Mouse (Mus musculus) brain, embryonic 14.5 days (tissue): ENCODE data around the gene P4ha3. TPM values are rescaled to one million over a fixed set of nuclear protein-coding genes. Genes with fewer than 3 reads are reported as not detected.
A peak's percentile ranks its signal among the peaks of the same experiment; 100 is the strongest.

Experiments used
- DNase-seq: peaks from one replicate; pipeline ENCODE4 v3.0.0-alpha.2; 2011; ENCODE audit warnings: low read depth
- CTCF ChIP-seq: fragments of 200-500 bp; IDR thresholded peaks from 2 replicates; pipeline ENCODE4 v1.5.1; 2012; ENCODE audit warnings: inconsistent platforms, mild to moderate bottlenecking, moderate library complexity, borderline replicate concordance; ENCODE audit not compliant: insufficient read depth, insufficient read length; ENCODE audit errors: extremely low read depth
- POLR2A ChIP-seq: fragments of 200-500 bp; IDR thresholded peaks from 2 replicates; pipeline ENCODE4 v1.6.1; 2012; ENCODE audit warnings: mild to moderate bottlenecking, inconsistent platforms, borderline replicate concordance; ENCODE audit not compliant: poor library complexity, insufficient read depth, insufficient read length, severe bottlenecking; ENCODE audit errors: extremely low read depth
- polyA plus RNA-seq: library from polyadenylated mRNA; depleted of rRNA; stranded (reverse); fragments of >200 nt; gene quantifications from 2 replicates; pipeline ENCODE4 v1.2.3, GENCODE M21; 2012

P4ha3 gene
- polyA plus RNA-seq, 1 experiment: 22.0 TPM

DNA sequence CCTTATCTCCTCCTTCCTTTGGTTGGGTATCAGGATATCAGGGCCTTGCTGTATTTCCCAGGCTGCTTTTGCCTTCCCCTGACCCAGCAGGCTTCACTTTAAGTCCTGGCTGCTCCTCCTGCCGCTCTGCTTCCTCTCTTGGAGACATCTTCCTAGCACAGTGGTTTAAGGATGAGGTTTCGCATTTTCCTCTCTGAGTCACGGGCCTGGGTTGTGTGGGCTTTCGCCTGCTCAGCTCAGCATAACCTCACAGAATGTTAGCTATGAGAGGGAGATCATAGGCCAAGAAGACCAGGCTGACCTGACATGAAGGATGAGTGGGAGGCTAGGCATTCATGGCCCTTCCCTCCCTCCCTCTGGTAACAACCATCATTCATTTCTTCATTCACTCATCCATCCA lies 27.4 kb downstream of the P4ha3 start:
- no peak for TF ChIP-seq POLR2A
- TF ChIP-seq CTCF: no peak
- no peak for DNase-seq

DNA sequence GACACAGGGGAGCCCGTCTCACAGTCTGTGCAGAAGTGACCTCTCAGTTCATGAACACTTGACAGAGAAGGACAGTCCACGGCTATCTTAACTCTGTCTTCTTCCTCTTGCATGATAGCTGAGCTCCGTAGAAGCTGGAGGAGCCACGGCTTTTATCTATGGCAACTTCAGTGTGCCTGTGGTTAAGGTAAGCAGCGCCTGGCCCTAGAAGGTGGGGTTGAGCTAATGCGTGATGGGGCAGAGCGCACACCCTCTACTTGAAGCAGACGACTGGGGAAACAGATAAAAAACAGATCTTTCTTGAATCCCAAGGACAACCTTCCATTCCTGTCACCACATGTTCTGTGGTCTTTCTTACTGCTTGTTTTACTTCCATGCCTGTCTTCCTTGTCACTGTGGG lies 31.6 kb downstream of the P4ha3 start:
- TF ChIP-seq CTCF (no peak), POLR2A (no peak)
- DNase-seq: no peak

DNA sequence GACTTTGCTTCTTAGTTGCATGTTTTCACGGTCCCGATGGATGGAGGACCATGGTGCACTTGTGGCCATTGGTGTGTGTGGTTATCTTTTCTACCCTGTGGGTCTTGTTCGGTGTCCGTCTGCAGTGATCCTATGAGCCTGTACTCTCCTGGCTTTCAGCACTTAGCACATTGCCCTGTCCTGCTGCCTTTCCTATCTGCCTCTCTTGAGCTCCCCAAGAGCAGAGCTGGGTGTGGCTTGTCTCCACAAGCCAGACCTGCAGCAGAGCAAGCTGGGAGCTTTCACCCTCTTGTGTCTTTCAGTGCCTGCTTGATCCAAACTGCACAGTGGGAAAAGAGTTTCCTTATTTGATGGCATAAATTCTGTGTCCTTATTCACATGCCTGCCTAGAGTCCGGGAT lies 32.2 kb downstream of the P4ha3 start:
- TF ChIP-seq POLR2A (no peak), CTCF (no peak)
- no peak for DNase-seq

DNA sequence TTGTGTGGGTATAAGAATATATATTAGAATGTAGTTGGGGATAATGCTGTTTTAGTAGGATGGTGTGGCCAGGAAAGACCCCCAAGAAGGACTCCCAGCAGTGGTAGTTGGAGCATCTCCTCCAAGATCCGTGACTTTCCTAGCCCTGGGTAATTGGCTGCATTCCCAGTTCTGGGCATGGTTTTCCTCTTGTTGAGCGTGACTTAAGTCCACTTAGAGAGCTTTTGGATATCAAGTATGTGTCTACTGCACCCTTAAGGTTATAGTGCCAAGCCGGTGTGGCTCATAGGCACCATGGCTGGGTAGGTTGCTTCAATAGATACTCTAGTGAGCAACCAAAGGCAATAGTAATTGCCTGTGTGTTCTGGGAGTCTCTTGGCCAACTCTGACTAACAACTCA lies 38.4 kb downstream of the P4ha3 start:
- no peak for TF ChIP-seq CTCF
- no peak for TF ChIP-seq POLR2A
- no peak for DNase-seq

DNA sequence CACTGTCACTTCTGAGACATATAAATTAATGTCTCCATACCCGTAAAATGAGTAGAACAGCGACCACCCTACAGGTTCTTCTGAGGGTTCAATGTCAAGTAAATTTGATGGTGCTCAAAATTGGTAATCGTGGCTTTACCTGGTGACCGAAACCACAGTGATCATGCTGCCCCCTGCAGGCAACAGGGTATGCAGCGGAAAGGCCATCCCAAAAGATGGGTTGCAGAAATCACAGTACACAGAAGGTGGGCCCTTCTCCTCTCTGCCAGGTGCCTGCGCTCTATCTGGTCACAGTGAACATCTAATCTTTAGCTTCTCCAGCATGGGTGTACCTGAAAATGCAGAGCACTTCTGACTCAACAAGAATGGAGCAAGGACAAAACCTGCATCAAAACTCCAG lies 40.2 kb downstream of the P4ha3 start:
- no peak for TF ChIP-seq POLR2A
- peak; percentile 86 for TF ChIP-seq CTCF
- DNase-seq: peak; percentile 53

DNA sequence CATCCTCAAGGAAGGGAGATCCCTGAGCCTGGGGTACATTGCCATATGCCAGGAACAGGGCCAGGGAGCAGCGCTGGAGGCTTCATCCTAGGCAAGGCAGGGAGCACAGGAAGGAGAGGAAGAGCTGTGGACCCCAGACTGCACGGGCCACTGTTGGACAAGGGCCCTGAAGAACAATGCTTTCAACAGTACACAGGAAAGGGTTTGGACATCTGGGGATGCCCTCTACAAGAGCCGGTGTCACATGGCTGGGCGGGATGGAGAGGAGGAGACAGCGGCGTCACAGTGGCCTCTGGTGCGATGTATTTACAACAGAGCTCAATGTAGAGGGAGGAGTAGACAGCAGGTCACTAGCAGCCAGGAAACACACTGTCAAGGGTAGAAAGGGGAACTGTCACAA lies 42.2 kb downstream of the P4ha3 start:
- TF ChIP-seq POLR2A: no peak
- no peak for TF ChIP-seq CTCF
- no peak for DNase-seq

DNA sequence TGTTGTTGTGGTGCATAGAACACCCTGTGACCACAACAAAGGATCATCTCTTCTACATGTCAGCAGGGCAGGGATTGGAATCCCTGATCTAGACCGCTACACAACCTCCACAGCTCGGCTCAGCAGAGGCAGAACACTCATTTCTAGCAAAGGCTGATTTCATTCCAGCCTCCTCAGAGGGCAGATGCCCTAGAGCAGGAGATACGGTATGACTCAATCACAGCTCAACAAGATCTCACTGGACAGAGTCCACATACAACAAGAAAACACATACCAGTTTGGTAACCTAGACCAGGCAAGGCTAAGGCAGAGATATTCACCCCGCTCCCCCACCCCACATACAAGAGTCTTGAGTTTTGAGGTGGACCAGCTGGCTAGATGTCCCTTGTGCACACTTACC lies 43.3 kb downstream of the P4ha3 start:
- TF ChIP-seq CTCF (no peak), POLR2A (no peak)
- no peak for DNase-seq

DNA sequence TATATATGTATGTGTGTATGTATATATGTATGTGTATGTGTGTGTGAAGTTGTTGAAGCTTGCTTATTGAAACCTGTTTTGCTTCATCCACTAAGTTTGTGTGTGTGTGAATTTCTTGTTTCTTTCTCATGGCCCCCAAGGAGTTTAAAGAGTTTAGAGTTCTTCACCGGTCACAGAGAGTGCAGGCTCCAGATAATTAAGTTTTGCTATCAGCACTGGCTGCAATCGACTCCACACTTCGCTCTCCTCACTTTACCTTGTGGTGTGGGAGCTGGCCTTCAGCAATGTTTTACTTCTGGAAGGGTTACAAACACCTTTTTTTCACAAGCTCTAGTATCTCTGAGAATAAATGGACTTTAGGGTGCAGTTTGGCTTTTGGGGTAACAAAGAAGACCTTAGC lies 45.9 kb downstream of the P4ha3 start:
- TF ChIP-seq POLR2A (no peak), CTCF (no peak)
- no peak for DNase-seq

DNA sequence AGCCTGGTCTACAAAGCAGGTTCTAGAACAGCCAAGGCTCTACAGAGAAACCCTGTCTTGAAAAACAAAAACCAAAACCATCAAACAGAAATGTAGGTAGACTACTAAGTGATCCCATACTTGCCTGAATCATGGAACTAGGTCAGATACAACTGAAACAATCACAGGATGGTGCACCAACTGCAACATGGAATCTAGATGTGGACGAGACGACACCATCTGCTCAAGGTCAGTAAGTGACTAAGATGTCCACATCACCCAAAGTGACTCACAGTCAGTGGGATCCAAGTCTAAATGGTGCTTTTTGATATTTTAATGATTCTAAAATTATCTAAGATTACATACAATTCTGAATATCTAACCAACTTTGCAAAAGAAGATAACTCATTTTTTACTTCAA lies 50.6 kb downstream of the P4ha3 start:
- no peak for DNase-seq
- TF ChIP-seq CTCF: no peak
- TF ChIP-seq POLR2A: no peak

DNA sequence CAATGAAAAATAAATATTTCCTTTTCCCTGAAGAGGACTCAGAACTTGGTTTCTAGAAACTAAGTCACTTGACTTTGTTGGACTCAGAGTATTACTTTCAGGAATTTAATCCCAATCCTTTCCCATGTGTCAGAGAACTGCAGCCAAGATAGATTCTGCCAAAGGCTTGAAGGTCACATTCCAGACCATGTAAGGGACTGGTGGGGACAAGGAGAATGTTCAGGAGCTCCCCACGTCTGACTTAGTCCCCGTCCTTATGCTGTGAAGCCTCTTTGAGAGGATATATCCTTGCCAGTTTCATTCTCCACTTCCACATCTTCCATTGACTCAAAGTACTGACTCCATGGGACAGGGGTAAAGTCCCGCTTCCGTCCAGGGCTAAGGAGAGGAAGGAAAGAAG lies 69.7 kb downstream of the P4ha3 start:
- no peak for DNase-seq
- TF ChIP-seq POLR2A: no peak
- no peak for TF ChIP-seq CTCF

DNA sequence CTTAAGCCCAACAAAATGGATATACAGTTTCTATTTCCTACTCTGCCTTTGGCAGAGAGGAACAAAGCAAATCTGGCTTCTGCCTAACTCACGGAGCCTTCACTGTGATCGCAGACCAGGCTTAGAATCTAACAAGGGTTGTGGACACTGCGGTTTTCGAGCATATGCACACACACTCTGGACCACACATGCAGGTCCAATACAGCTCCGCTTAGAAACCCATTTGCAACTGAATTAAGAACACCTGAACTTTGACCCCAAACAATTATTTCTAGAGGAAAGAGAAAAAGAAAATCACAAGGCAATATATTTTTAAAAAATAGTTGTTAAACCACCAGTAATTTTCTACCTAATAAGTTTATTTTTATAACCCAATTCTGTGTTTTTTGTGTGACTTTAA lies 71.0 kb downstream of the P4ha3 start:
- no peak for DNase-seq
- TF ChIP-seq POLR2A: no peak
- no peak for TF ChIP-seq CTCF

DNA sequence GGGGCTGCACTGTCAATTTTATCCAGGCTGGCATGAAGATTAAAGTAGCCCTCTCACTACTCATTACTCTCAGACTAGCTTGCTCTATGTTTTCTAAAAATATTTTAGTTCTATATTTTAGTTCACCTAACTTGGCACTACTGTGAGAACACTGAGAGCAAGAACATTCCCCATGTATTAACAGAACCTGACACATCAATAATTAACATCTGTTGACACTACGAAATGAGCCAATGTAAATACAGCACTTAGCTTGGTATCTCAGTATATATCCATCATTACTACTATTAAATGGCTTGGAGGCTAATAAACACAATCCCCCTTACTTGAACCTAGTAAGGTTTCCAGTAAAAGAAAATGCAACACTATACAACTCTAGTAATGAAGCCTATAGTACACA lies 71.4 kb downstream of the P4ha3 start:
- no peak for DNase-seq
- TF ChIP-seq CTCF: no peak
- no peak for TF ChIP-seq POLR2A

DNA sequence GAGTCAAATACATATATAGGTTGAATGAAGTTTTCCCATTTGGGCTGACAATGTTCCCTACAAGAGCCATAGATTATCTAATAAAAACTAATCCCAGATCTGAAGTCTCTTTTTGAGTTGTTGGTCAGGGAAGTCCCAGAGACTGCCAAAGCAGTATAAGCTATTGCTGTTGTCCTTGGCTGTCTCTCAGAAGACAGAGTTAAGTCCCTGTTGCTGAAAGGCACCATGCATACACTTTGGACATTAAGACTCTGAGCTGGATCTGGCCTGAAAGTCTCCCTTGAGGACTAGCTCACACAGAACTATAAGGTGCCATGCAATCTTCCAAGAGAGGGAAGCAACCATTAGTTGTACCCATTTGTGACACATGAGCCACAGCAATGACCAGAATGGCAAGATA lies 72.5 kb downstream of the P4ha3 start:
- TF ChIP-seq CTCF (no peak), POLR2A (no peak)
- DNase-seq: no peak
